Mouse (Mus musculus): Measurements from ENCODE around the gene Hopx.
A peak's percentile ranks its signal among the peaks of the same experiment; 100 is the strongest.

The Hopx gene

DNA sequence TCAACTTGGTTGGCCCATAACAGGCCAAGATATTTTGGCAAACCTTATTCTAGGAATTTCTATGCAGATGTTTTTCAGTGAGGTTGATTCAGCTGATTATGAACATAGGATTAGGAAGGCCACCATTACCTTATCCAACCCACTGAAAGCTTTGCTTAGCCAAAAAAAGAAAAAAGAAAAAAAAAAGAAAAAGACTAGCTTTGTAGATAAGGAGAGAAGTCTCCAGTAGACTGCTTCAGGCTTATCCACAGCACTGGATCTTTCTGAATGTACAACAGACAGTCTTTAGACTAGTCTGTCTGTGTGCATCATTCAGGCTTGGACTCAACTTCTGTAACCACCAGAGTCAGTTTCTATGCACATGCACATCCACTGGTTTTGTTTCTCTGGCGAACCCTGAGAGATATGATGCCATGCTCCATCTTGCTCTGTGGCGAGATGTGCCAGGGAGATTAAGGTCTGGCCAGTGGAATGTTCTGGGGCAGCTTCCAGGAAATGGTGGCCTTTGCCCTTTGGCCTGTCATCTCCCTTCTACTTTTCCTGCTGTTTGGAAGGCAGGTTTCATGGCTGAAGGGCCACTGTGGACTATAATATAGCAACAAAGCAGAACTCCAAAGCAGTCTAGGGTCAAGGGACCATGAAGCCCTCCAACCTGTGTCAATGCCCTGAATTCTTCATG is 17.7 kb upstream of the Hopx start:
- DNase-seq (ENCODE audit: low spot score in 2 of 2) = no peak

DNA sequence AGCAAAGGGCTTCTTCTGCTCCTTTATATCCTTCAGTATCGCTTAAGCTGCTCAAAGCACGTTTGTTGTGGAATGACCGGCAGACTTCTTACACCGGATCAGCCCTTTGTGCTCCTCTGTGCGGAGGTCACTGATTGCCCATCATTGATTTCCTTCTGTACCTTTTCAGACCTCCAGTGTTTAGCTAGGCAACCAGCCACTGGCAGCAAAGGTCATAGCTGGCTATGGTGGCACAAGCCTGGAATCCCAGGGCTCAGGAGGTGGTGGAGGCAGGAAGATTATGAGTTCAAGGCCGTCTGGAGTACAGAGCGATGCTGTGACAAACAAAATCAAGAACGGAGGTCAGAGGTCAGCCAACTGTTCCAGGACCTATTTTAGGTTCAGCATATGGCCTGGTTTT is 17.0 kb upstream of the Hopx start:
- no peak for DNase-seq (ENCODE audit: low spot score in 2 of 2)

DNA sequence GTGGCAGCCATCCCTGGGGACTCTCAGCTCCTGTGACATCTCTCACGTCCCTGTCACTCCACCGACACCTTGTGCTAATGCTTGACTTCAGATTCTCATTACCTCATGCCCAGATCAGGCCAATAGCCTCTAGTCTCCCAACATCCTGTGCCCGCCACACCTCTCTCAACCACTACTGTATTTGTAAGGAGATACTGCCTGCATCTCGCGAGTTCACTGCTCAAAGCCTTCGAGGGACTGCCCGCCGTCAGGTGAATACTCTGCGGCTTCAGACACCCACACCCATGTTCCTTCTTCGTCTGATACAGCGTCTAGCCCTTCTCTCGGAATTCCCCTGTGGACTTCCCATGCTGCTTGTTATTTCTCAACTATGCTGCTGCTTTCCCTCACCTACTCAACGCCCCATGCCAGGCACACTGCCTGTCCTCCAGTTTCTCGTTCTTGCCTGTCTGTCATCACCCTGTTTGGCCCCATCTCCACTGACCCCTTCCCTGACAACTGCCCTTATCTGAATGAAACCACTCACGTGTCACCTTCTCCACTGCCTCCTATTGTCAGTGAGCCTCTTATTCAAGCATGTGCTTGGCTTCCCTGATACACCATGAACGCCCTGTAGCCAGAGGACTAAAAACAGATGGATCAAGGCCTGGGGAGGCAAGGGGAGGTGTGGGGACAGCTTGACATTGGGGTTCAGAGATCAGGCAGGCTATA is 15.5 kb upstream of the Hopx start:
- no peak for DNase-seq (ENCODE audit: low spot score in 2 of 2)

- no peak for DNase-seq (ENCODE audit: low spot score in 2 of 2)
These were observed 15.0 kb upstream of the Hopx start for GRCm38 (mm10) chr5:77129907-77130306.

GRCm38 (mm10) chr5:77128854-77129253 is 13.9 kb upstream of the Hopx start:
- DNase-seq (ENCODE audit: low spot score in 2 of 2) = no peak

DNA sequence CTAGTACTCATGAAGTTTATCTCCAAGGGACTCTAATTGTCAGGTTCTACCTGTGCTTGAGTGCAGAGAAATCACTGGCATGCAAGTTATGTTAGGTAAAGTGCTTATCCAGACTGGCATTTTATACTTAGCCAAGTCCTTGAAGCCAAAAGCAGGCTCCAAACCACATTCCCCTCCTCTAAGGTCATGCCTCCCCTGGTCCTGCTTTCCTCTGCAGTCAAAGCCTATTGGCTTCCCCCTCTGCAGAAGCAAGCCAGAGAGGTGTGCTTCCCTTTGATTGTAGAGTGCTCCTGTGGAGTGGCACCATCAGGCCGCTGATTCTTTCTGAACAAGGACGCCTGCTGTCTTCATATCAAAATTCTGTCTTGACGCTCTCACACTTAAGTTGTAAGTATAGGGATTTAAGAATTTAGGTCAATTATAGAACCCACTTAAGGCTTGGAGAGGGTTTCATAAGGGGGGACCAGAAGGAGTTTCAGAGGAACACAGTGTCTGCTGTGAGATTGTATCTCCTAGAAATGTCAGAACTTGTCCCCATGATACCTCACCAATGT is 11.6 kb upstream of the Hopx start:
- no peak for DNase-seq (ENCODE audit: low spot score in 2 of 2)

- no peak for DNase-seq (ENCODE audit: low spot score in 2 of 2)
These were observed 9.9 kb upstream of the Hopx start for GRCm38 (mm10) chr5:77124817-77125283.

GRCm38 (mm10) chr5:77124165-77124564 is 9.2 kb upstream of the Hopx start:
- no peak for DNase-seq (ENCODE audit: low spot score in 2 of 2)

GRCm38 (mm10) chr5:77123597-77123996 is 8.7 kb upstream of the Hopx start:
- no peak for DNase-seq (ENCODE audit: low spot score in 2 of 2)

DNA sequence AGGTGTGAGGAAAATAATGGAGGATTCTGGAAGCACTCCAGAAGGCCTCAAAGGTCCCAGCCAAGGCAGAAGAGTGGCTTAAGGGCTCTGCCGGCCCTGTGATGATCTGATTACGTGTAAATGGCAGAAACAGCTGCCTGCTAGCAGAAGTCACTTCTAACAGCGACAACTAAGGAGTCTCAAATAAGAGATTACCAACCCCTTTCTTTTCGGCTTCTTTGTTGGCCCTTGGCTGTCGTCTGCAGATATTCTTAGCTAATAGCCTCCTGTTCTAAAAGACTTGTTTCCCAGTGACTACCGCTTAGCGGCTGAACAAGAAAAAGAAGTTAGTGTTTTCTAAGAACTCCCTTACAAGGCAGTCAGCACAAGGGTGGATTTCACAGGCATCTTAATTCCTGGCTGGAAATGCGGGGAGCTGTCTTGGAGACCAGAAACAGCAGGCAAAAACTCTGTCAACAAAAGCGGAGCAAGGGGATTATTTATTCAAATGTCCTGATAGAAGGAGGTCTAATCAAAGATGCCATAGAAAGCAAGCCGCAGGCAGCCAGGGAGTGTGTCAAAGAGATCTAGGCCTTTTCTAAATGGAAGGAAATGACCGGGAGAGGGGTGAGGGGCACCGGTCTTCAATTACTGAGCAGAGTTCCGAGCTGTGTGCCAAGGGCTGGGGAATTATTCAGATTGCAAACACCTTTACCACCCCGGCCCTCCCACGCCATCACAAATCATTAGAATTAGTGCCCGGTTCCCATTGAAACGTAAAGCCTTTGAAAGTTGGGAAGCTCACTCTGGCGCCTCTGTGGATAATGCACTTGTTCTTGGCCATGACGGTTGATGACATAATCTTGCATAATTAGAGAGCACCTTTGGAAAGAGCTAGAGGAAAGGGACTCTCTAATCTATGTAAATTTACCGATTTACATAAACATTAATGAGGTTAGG is 7.6 kb upstream of the Hopx start:
- peak; percentile 13 to 53 for DNase-seq (ENCODE audit: low spot score in 2 of 2)

- no peak for DNase-seq (ENCODE audit: low spot score in 2 of 2)
These were observed 5.8 kb upstream of the Hopx start for GRCm38 (mm10) chr5:77120701-77121100.

DNA sequence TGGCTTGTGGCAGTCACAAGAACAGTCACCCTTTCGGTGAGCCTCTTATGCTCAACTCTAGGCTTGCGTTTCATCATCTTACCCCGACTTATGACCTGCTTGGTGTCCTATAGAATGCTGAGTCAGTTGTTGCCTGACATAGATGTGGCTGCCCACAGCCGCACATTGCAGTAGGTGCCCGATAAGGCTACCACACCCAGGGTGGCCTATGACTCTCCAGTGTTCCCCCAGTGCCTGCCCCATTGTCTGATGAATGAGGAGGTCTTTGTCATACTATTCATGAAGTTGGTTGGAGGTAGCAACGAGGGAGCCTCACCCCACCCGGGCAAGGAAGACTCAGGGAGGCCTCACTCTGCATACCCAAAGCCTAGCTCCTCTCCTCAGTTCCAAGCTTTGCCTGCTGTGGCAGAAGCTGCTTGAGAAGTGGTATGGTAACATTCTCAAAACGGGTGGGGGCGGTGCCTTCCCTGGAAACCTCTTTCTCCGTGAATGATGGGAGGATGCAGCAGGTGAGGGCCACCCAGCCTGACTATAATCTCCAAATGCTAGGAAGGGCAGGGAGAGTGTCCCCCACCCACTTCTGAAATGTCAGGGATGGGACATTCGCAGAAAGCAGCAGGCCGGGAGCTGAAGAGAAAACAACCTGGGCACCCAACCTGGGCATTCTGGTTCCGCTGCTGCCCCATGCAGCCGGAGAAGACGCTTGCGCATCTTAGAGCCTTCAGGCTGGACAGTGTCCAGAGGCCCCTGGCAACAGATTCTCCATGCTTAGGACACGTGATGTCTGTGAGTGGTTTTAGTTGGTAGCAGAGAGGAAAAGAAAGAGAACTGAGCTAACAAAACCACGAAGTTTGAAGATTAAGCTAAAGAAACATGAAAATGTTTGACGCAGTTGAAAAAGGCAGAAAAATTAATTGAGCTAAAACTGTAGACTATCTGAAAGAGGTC is 4.8 kb upstream of the Hopx start:
- no peak for DNase-seq (ENCODE audit: low spot score in 2 of 2)

- no peak for DNase-seq (ENCODE audit: low spot score in 2 of 2)
These were observed 811 bp upstream of the Hopx start for GRCm38 (mm10) chr5:77115732-77116131.

- no peak for DNase-seq (ENCODE audit: low spot score in 2 of 2)
These were observed 1.1 kb downstream of the Hopx start for GRCm38 (mm10) chr5:77113773-77114172.

- DNase-seq (ENCODE audit: low spot score in 2 of 2) = no peak
These were observed 2.9 kb downstream of the Hopx start for GRCm38 (mm10) chr5:77112066-77112465.

GRCm38 (mm10) chr5:77109814-77110213 is 5.1 kb downstream of the Hopx start:
- no peak for DNase-seq (ENCODE audit: low spot score in 2 of 2)

GRCm38 (mm10) chr5:77108806-77109205 is 6.1 kb downstream of the Hopx start:
- no peak for DNase-seq (ENCODE audit: low spot score in 2 of 2)

GRCm38 (mm10) chr5:77107146-77107822 is 7.6 kb downstream of the Hopx start:
- DNase-seq (ENCODE audit: low spot score in 2 of 2) = no peak

DNA sequence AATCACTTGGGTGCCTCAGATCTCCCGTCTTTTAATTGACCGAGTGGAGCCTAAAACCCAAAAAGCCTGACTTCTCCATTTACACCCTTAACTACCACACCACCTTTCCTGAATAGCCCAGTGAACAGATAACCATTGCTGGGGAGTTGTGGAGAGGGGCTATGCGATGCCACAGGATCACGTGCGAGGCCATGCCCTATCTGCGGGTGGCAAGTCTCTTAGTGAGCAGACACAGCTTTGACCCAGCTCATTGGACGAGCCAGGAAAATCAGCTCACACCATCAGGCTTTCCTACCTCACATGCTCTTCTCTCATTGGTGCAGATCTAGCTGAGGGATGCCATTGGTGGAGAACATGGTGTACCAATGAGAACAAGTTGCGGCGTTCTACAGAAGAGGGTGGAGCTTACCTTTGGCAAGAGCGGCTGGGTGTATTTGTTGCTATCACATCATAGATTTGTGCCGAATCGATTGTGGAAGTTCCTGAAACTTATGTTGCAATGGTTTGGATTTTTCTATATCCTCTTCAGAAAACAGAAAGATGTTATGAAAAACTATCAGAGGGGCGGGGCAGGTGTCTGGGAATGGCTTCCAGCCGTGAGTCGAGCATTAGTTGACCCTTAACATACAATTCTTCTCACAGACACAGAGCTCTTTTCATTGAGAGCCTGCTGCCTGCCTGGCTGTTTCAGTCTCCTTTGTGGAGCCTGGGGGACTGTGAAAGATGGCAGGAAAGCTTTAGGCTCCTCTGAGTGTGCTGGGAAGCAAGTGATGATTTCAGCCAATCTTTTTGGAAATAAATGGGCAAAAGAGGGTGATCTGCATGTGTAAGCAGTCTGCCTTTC is 12.2 kb downstream of the Hopx start:
- no peak for DNase-seq (ENCODE audit: low spot score in 2 of 2)

All from frontal cortex, postnatal 36 days (tissue).